Mouse (Mus musculus) forebrain, embryonic 15.5 days (tissue): ENCODE results near the gene Klc1. TPM values are rescaled to one million over a fixed set of nuclear protein-coding genes. Genes with fewer than 3 reads are reported as not detected.

Source experiments
- ATAC-seq: fragments of 200-750 bp; cut with Nextera tagmentation; replicated peaks from 2 replicates; pipeline ENCODE4 v1.8.0; 2017; ENCODE audit warnings: mild to moderate bottlenecking, moderate TSS enrichment, moderate library complexity
- H3K27ac ChIP-seq: fragments of 300-500 bp; sonication (generic); replicated peaks from 2 replicates; pipeline ENCODE4 v1.5.1; 2015; ENCODE audit warnings: mild to moderate bottlenecking, inconsistent platforms
- H3K27me3 ChIP-seq: fragments of 300-500 bp; sonication (generic); 2 replicates; pipeline ENCODE4 v1.6.1; 2015; ENCODE audit warnings: inconsistent platforms
- H3K36me3 ChIP-seq: fragments of 300-500 bp; sonication (generic); 2 replicates; pipeline ENCODE4 v1.6.1; 2015; ENCODE audit warnings: mild to moderate bottlenecking, inconsistent platforms
- H3K4me1 ChIP-seq: fragments of 300-500 bp; sonication (generic); 2 replicates; pipeline ENCODE4 v1.6.1; 2015; ENCODE audit warnings: inconsistent platforms
- H3K4me2 ChIP-seq: fragments of 300-500 bp; sonication (generic); replicated peaks from 2 replicates; pipeline ENCODE4 v1.6.1; 2015; ENCODE audit warnings: mild to moderate bottlenecking, inconsistent platforms
- H3K4me3 ChIP-seq: fragments of 300-500 bp; sonication (generic); 2 replicates; pipeline ENCODE4 v1.5.1; 2015; ENCODE audit warnings: mild to moderate bottlenecking, inconsistent platforms
- H3K9ac ChIP-seq: fragments of 300-500 bp; sonication (generic); replicated peaks from 2 replicates; pipeline ENCODE4 v1.6.1; 2015; ENCODE audit warnings: mild to moderate bottlenecking, inconsistent platforms
- H3K9me3 ChIP-seq: fragments of 300-500 bp; sonication (generic); 2 replicates; pipeline ENCODE4 v1.6.1; 2016; ENCODE audit warnings: inconsistent platforms
- WGBS: fragments of 180-500 bp; shearing (Covaris S2); methylation state at CpG from one replicate; pipeline ENCODE4 v1.1.7; 2015; ENCODE audit warnings: mixed read lengths; 5-methylcytosine and 5-hydroxymethylcytosine counted together
- polyA plus RNA-seq: library from polyadenylated mRNA; unstranded; fragments of >200 nt; fragmentation: Nextera tagmentation; extraction: Ambion mirVana; gene quantifications from 2 replicates; pipeline ENCODE4 v1.2.1, GENCODE M21; 2015

The Klc1 gene
- polyA plus RNA-seq, 1 experiment from 2014 or later, result 430 TPM

- no peak for ATAC-seq
- Histone ChIP-seq H3K4me1 (peaks cover 3% of the 10 kb centered on the region; the same call in 1 of the 2 replicates), H3K27ac (no peak overlapping the region), H3K36me3 (no peaks in the 10 kb centered on the region), H3K4me3 (no peak overlapping the region), H3K4me2 (no peak overlapping the region), H3K9me3 (no peaks in the 10 kb centered on the region), H3K27me3 (no peaks in the 10 kb centered on the region), H3K9ac (no peak overlapping the region)
- WGBS, result 74% methylated on average over 5 of the region's 5 CpGs
Measured at GRCm38 (mm10) chr12:111746091-111746490, 12.6 kb upstream of the Klc1 start.

DNA sequence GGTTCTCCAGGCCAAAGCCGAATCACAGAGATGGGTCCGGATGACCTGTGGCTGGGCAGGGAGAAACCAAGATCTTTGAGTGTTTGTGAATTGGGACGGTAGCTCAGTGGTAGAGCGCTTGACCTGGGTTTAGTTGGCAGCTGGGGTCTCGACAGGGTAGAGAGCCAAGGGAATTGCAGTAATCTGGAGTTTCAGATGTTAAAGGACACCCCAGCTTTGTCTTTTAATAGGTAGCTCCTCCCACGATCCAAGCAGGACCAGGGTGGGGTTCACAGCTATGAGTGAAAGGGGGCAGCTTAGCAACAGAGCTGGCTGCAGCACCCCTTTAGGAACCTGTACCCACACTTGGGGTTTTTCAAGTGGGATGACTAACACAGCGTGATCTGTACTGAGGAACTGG is 11.2 kb upstream of the Klc1 start:
- Histone ChIP-seq H3K9me3 (no peaks in the 10 kb centered on the region), H3K4me1 (peaks cover 3% of the 10 kb centered on the region; the same call in 1 of the 2 replicates), H3K4me3 (no peak overlapping the region), H3K27ac (no peak overlapping the region), H3K36me3 (no peaks in the 10 kb centered on the region), H3K27me3 (no peaks in the 10 kb centered on the region), H3K4me2 (no peak overlapping the region), H3K9ac (no peak overlapping the region)
- ATAC-seq, result no peak
- 88% methylated on average over 7 of the region's 7 CpGs for WGBS

- ATAC-seq, result no peak
- Histone ChIP-seq H3K36me3 (no peaks in the 10 kb centered on the region), H3K4me3 (no peak overlapping the region), H3K9me3 (no peaks in the 10 kb centered on the region), H3K27me3 (no peaks in the 10 kb centered on the region), H3K9ac (no peak overlapping the region), H3K27ac (no peak overlapping the region), H3K4me1 (peaks cover 3% of the 10 kb centered on the region; the same call in 1 of the 2 replicates), H3K4me2 (no peak overlapping the region)
- 94% methylated on average over 3 of the region's 3 CpGs for WGBS
Measured at GRCm38 (mm10) chr12:111750739-111751138, 7.9 kb upstream of the Klc1 start.

DNA sequence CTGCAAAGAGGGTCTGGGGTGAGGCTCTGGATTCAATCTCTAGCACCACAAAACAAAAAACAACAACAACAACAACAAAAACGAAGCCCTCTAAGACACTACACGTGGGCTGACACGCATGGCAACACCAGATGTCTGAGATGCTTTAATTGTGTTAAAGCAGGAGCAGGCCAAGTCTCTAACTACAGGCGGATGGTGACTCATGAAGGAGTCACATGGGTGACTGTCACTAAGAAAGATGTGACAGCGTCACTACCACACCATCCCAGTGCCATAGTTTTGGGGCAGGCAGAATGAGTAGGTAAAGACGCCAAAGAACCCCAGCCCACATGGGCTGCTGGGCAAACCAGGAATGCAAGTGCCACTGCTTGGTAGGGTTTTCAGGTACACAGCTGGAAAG is 6.2 kb upstream of the Klc1 start:
- H3K27me3 ChIP-seq, result no peaks in the 10 kb centered on the region
- peaks cover under 1% of the 10 kb centered on the region; the same call in 1 of the 2 replicates for H3K4me1 ChIP-seq
- H3K9me3 ChIP-seq, result no peaks in the 10 kb centered on the region
- no peak for ATAC-seq
- H3K27ac ChIP-seq, result no peak overlapping the region
- H3K36me3 ChIP-seq, result no peaks in the 10 kb centered on the region
- WGBS, result 88% methylated on average over 6 of the region's 6 CpGs
- H3K4me2 ChIP-seq, result no peak overlapping the region
- no peak overlapping the region for H3K9ac ChIP-seq
- no peak overlapping the region for H3K4me3 ChIP-seq

DNA sequence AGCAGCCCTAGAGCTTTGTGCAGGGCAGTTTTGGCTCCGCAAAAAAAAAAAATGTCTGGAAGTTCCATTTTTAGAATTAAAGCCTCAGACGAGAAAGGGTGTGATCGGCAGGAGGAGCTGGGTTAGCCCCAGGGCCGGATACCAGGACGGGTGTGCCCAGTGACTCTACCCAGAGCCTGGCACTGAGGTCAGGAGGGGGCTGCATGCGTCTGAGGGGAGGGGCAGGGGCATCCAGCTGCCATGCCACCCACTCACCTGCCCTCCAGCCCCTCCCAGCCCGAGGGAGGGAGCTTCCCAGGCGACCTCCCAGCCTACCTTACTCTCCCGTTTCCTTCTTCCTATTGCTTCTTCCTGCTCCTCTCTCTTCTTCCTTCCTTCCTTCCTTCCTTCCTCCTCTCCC is 5.3 kb upstream of the Klc1 start:
- 72% methylated on average over 9 of the region's 9 CpGs for WGBS
- no peaks in the 10 kb centered on the region for H3K27me3 ChIP-seq
- peaks cover 9% of the 10 kb centered on the region for H3K4me1 ChIP-seq
- H3K4me2 ChIP-seq, result no peak overlapping the region
- H3K36me3 ChIP-seq, result no peaks in the 10 kb centered on the region
- H3K9me3 ChIP-seq, result no peaks in the 10 kb centered on the region
- H3K4me3 ChIP-seq, result no peak overlapping the region
- H3K27ac ChIP-seq, result no peak overlapping the region
- H3K9ac ChIP-seq, result no peak overlapping the region
- no peak for ATAC-seq

- no peak overlapping the region for H3K4me2 ChIP-seq
- H3K9me3 ChIP-seq, result no peaks in the 10 kb centered on the region
- no peak overlapping the region for H3K27ac ChIP-seq
- no peaks in the 10 kb centered on the region for H3K27me3 ChIP-seq
- H3K4me3 ChIP-seq, result no peak overlapping the region
- no peak for ATAC-seq
- H3K9ac ChIP-seq, result no peak overlapping the region
- no peaks in the 10 kb centered on the region for H3K36me3 ChIP-seq
- peaks cover 11% of the 10 kb centered on the region for H3K4me1 ChIP-seq
Measured at GRCm38 (mm10) chr12:111754710-111755109, 3.9 kb upstream of the Klc1 start.

- no peaks in the 10 kb centered on the region for H3K9me3 ChIP-seq
- H3K4me3 ChIP-seq, result no peak overlapping the region
- H3K27me3 ChIP-seq, result no peaks in the 10 kb centered on the region
- no peak overlapping the region for H3K4me2 ChIP-seq
- H3K9ac ChIP-seq, result no peak overlapping the region
- no peak overlapping the region for H3K27ac ChIP-seq
- peaks cover 16% of the 10 kb centered on the region for H3K4me1 ChIP-seq
- 65% methylated on average over 2 of the region's 2 CpGs for WGBS
- H3K36me3 ChIP-seq, result no peaks in the 10 kb centered on the region
- no peak for ATAC-seq
Measured at GRCm38 (mm10) chr12:111755231-111755630, 3.4 kb upstream of the Klc1 start.

DNA sequence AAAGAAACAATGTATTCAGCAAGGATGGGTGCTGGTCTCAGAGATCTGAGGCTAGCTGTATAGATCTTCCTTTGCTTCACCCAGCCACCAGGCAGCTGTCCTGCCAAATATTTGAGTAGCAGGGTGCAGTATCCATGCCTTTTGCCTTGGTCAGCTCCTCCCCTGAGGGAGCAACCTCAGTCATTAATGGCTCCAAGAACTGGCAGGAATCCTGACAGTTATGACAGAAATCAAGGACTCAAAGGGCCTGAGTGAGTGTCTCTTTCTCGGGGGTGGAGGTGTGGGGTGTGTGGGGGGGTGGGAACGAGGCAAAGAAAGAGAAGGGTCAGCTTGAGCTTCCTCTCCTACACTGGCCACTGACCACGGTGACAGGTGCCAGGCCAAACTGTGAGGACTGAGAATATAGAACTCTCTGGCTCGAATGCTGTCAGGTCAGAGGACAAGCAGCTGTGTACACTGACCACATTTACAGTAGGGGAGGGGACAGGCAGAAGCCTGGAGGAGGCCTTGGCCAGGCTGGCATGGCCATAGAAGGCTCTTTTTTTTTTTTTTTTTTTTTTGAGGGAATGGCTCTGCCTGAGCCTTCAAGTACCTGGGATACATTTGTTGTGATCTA is 2.5 kb upstream of the Klc1 start:
- Histone ChIP-seq H3K36me3 (no peaks in the 10 kb centered on the region), H3K27ac (no peak overlapping the region), H3K4me3 (no peak overlapping the region), H3K4me1 (peaks cover 26% of the 10 kb centered on the region), H3K9me3 (no peaks in the 10 kb centered on the region), H3K9ac (no peak overlapping the region), H3K27me3 (no peaks in the 10 kb centered on the region), H3K4me2 (no peak overlapping the region)
- no peak for ATAC-seq
- 73% methylated on average over 4 of the region's 4 CpGs for WGBS

GRCm38 (mm10) chr12:111756698-111757082 is 2.0 kb upstream of the Klc1 start:
- ATAC-seq, result no peak
- Histone ChIP-seq H3K9ac (no peak overlapping the region), H3K36me3 (no peaks in the 10 kb centered on the region), H3K27me3 (no peaks in the 10 kb centered on the region), H3K4me2 (no peak overlapping the region), H3K27ac (no peak overlapping the region), H3K4me3 (no peak overlapping the region), H3K4me1 (peaks cover 30% of the 10 kb centered on the region), H3K9me3 (no peaks in the 10 kb centered on the region)
- 39% methylated on average over 5 of the region's 5 CpGs for WGBS

- ATAC-seq, result no peak; the same call in 1 of the 2 replicates
- 46% methylated on average over 10 of the region's 10 CpGs for WGBS
Measured at GRCm38 (mm10) chr12:111757561-111758325, 906 bp upstream of the Klc1 start.

DNA sequence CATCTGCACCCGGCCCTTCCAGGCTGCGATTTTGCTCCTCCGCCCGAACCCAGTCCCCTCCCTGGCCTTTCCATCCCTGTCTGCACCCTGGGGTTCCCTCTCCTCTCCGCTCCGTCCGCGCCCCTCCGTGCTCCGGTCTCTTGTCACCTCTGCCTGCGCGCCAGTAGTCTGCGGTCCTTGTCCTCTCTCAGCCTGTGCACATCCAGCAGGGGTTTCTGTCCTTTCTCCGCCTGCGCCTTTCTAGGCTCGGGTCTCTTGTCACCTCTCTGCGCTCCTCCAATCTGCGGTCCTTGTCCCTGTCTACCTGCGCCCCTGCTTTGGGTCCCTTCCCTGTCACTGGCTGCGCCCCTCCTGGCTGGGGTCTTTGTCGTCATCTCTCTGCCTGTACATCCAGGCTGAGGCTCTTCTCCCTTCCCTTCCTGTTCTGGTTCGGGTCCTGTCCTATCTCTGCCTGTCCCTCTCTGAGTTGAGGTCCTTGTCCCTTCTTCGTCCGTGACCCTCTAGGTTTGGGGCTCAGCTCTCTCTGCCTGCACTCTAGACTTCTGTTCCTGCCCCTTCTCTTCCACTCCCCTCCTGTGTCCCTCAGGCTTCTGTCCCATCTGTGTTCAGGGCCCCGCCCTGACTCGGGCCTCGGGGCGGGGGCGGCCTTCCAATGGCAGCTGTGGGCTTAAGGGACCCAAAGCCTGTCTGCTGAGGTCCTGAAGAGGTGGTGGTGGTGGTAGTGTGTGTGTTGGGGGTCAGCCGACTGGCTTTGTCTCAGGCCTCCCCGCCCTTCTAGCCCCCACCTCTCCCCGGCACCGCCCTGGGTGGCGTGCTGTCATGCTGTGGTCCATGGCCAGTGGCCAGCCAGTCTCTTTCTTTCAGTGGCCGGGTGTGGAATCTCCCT is 770 bp downstream of the Klc1 start:
- Histone ChIP-seq H3K4me2 (peak overlapping the region; percentile 96), H3K27ac (peak overlapping the region; percentile 95), H3K36me3 (no peaks in the 10 kb centered on the region), H3K4me3 (peak overlapping the region; percentile 90), H3K27me3 (no peaks in the 10 kb centered on the region), H3K4me1 (peaks cover 37% of the 10 kb centered on the region), H3K9me3 (no peaks in the 10 kb centered on the region), H3K9ac (peak overlapping the region; percentile 92)
- peak; percentile 67 for ATAC-seq
- under 1% methylated on average over 35 of the region's 35 CpGs for WGBS

More at GRCm38 (mm10) chr12:111757561-111758325, 906 bp upstream of the Klc1 start:
- Histone ChIP-seq H3K4me2 (peak overlapping the region; percentile 96), H3K4me3 (peak overlapping the region; percentile 90), H3K9me3 (no peaks in the 10 kb centered on the region), H3K27ac (peak overlapping the region; percentile 95), H3K4me1 (peaks cover 37% of the 10 kb centered on the region), H3K27me3 (no peaks in the 10 kb centered on the region), H3K9ac (peak overlapping the region; percentile 92), H3K36me3 (no peaks in the 10 kb centered on the region)
